Mouse (Mus musculus): ENCODE measurements at regions not wholly inside any gene's neighbourhood (a gene's known extent, or its start where the extent isn't known, plus 50 kb on each side); places are given as distances from the start of the nearest gene placed in this dataset.

DNA sequence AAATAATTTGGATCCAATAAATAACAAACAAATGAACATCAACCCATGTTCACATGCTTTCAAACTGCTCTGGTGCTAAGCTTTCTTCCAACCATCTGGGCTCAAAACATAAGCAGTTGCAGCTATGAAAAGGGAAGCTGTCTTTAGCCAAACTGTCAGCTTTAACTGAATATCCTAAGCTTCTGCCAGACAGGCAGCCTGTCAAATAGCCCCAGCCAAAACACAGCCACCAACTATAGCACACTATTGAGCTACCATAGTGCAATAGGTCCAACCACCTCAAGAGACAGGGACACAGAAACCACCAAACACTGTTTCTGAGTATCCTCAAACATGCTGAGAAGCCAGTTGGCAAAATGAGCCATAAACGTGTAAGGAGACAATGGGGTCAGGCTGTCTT, 64.9 kb downstream of the Mucl2 start:
- peak; percentile 7 for DNase-seq
